Comparison of ENCODE assay signal across 17 mouse cellular contexts in genomic region chr19:37517419-37517818, GRCm38 (mm10). TPM values are rescaled to one million over a fixed set of nuclear protein-coding genes. Genes with fewer than 3 reads are reported as not detected.
DNase-seq lines count a peak whose midpoint lies in the region; ATAC-seq and TF ChIP-seq lines count a peak whose summit lies in the region.
"Had no signal": no experiment of that assay in that cellular context is flagged by ENCODE, and none has a peak within 500 bp of the region (broad histone marks: within the 10 kb centered on the region; RNA-seq: fewer than 3 reads in every experiment).

No protein-coding gene starts in this region.

- 11% methylated on average over 7 of the region's 7 CpGs for WGBS in liver, embryonic 16.5 days (ENCODE audit: insufficient replicate concordance)
- 82% methylated on average over 7 of the region's 7 CpGs for WGBS in kidney, adult 2 months

- no peaks in the 10 kb centered on the region for H3K9me3 ChIP-seq in liver, embryonic 16.5 days (replicated peaks; ENCODE audit: control insufficient read depth, low read length)
- H3K9me3 ChIP-seq: forebrain, embryonic 12.5 days; neural tube, embryonic 13.5 days had no signal

- TF ChIP-seq POLR2A in kidney, adult 2 months (IDR thresholded peaks at IDR 0.05; ENCODE audit: low read depth, low read length): no peak

- ATAC-seq in liver, embryonic 16.5 days (ENCODE audit: low read depth): peak; percentile 74
- ATAC-seq: CD4-positive, CD25-positive, alpha-beta regulatory T cell, adult 4 months; inflammation-experienced regulatory T-cells, adult 6 months; lung, postnatal 0 days had no signal

- H3K27me3 ChIP-seq in liver, embryonic 16.5 days (ENCODE audit: control insufficient read depth, insufficient read depth, low read depth, low read length): no peaks in the 10 kb centered on the region
- H3K27me3 ChIP-seq in kidney, adult 2 months (replicated peaks; ENCODE audit: control insufficient read depth, insufficient read depth, low read length): no peaks in the 10 kb centered on the region
- H3K27me3 ChIP-seq: forebrain, embryonic 12.5 days; neural tube, embryonic 13.5 days had no signal

- no peaks in the 10 kb centered on the region for H3K36me3 ChIP-seq in liver, embryonic 16.5 days (ENCODE audit: control insufficient read depth, insufficient read depth)
- no peaks in the 10 kb centered on the region for H3K36me3 ChIP-seq in kidney, adult 2 months (ENCODE audit: control insufficient read depth, insufficient read depth, low read length)
- H3K36me3 ChIP-seq: forebrain, embryonic 12.5 days; neural tube, embryonic 13.5 days had no signal

- no peak overlapping the region for H3K9ac ChIP-seq in liver, embryonic 16.5 days (ENCODE audit: low read depth, low read length)
- H3K9ac ChIP-seq: forebrain, embryonic 12.5 days; neural tube, embryonic 13.5 days had no signal

- H3K4me3 ChIP-seq in liver, embryonic 16.5 days (ENCODE audit: low read depth, low read length): no peak overlapping the region
- H3K4me3 ChIP-seq in left cerebral cortex, adult 2 months: no peak overlapping the region
- no peak overlapping the region for H3K4me3 ChIP-seq in kidney, adult 2 months (ENCODE audit: insufficient read depth, low read depth, low read length)
- H3K4me3 ChIP-seq: forebrain, embryonic 12.5 days; gastrocnemius, adult 2 months; neural tube, embryonic 13.5 days had no signal

- no peak overlapping the region for H3K27ac ChIP-seq in liver, embryonic 16.5 days (ENCODE audit: low read length)
- H3K27ac ChIP-seq in left cerebral cortex, adult 2 months: no peak overlapping the region
- H3K27ac ChIP-seq in kidney, adult 2 months (ENCODE audit: insufficient read depth, low read depth, low read length): no peak overlapping the region
- H3K27ac ChIP-seq: forebrain, embryonic 12.5 days; gastrocnemius, adult 2 months; kidney, postnatal 0 days; neural tube, embryonic 13.5 days had no signal

- H3K4me2 ChIP-seq in liver, embryonic 16.5 days (ENCODE audit: low read depth, low read length): no peak overlapping the region
- H3K4me2 ChIP-seq: forebrain, embryonic 12.5 days; neural tube, embryonic 13.5 days had no signal

- intact Hi-C loops in heart, postnatal 25 days (cut with DNase I): no loop called here
- intact Hi-C loops in left cerebral cortex, adult 2 months (cut with DNase I): no loop called here

- peaks cover 29% of the 10 kb centered on the region for H3K4me1 ChIP-seq in liver, embryonic 16.5 days (ENCODE audit: control insufficient read depth, low read depth, low read length)
- H3K4me1 ChIP-seq in kidney, adult 2 months (ENCODE audit: control insufficient read depth, insufficient read depth, low read length): 0 out of 2 replicates have a peak, but pooled peaks cover 2% of the 10 kb centered on the region
- H3K4me1 ChIP-seq: forebrain, embryonic 12.5 days; neural tube, embryonic 13.5 days had no signal

- DNase-seq in heart, adult 11 months: peak; percentile 48
- no peak for DNase-seq in heart, postnatal 25 days (ENCODE audit: low spot score)
- DNase-seq in 416B (ENCODE audit: low read depth) (peak; percentile 47), liver (peak; percentile 38)
- no peak for DNase-seq in left cerebral cortex, adult 2 months (ENCODE audit: extremely low spot score in 1 of 2, low spot score in 2 of 2)
- DNase-seq in lung, postnatal 4 days: no peak
- no peak for DNase-seq in kidney, adult 2 months
- DNase-seq: cerebellum, adult 2 months; gastrocnemius, adult 2 months; midbrain, embryonic 14.5 days had no signal

- TF ChIP-seq CTCF in left cerebral cortex, adult 2 months (IDR thresholded peaks at IDR 0.05): no peak
- no peak for TF ChIP-seq CTCF in kidney, adult 2 months (conservative IDR thresholded peaks at IDR 0.05; ENCODE audit: insufficient read depth, insufficient read length, low read depth, low read length)

RNA-seq across cellular contexts. Expression of gene Exoc6, which starts 32.8 kb away (rescaled TPM):
- total RNA-seq in heart, postnatal 25 days (2021): 10 to 100 TPM; 29.2 TPM
- 25.7 and 28.0 TPM in 2 replicates for polyA plus RNA-seq in liver, embryonic 16.5 days (2015; fragmentation: Nextera tagmentation; extraction: Ambion mirVana)
- 10 to 100 TPM; 40.3 to 43.4 TPM for total RNA-seq in left cerebral cortex, adult 2 months (2021)
- polyA plus RNA-seq in kidney, adult 2 months (2012; rRNA removed): 25.2 and 28.8 TPM in 2 replicates

Comparison
In these comparisons a context has a peak if more than half of its experiments do, and no peak if none do; other contexts are left out.
1. DNase-seq: peak in heart, adult 11 months (single experiment), 416B (single experiment) and liver (single experiment); none in heart, postnatal 25 days (single experiment), left cerebral cortex, adult 2 months (0 of 2), lung, postnatal 4 days (0 of 2) and kidney, adult 2 months (single experiment).